Mouse (Mus musculus) right cerebral cortex, postnatal 25 days (tissue): ENCODE measurements at regions not wholly inside any gene's neighbourhood (a gene's known extent, or its start where the extent isn't known, plus 50 kb on each side); places are given as distances from the start of the nearest gene placed in this dataset.
A peak's percentile ranks its signal among the peaks of the same experiment; 100 is the strongest.

ENCODE experiments used
- DNase-seq: peaks from one replicate; pipeline ENCODE4 v3.0.0; 2022

- DNase-seq, result peak; percentile 15
Measured at GRCm38 (mm10) chrX:158544021-158544420, 500.9 kb upstream of the Cnksr2 start.

- DNase-seq, result no peak
Measured at GRCm38 (mm10) chrX:158577856-158578255, 534.8 kb upstream of the Cnksr2 start.

GRCm38 (mm10) chrX:158613136-158613535 lies 570.0 kb upstream of the Cnksr2 start:
- no peak for DNase-seq

- no peak for DNase-seq
Measured at GRCm38 (mm10) chrX:158613607-158614006, 570.5 kb upstream of the Cnksr2 start.

GRCm38 (mm10) chrX:158614029-158614428 lies 570.9 kb upstream of the Cnksr2 start:
- DNase-seq, result peak; percentile 23

GRCm38 (mm10) chrX:158614452-158614851 lies 571.4 kb upstream of the Cnksr2 start:
- DNase-seq, result no peak

- no peak for DNase-seq
Measured at GRCm38 (mm10) chrX:158615096-158615495, 572.0 kb upstream of the Cnksr2 start.

GRCm38 (mm10) chrX:158627390-158627789 lies 582.7 kb upstream of the Rps6ka3 start:
- DNase-seq, result no peak

GRCm38 (mm10) chrX:158632406-158632805 lies 577.7 kb upstream of the Rps6ka3 start:
- no peak for DNase-seq

GRCm38 (mm10) chrX:158652226-158652625 lies 557.9 kb upstream of the Rps6ka3 start:
- no peak for DNase-seq

- DNase-seq, result no peak
Measured at GRCm38 (mm10) chrX:158656188-158656587, 553.9 kb upstream of the Rps6ka3 start.

- DNase-seq, result no peak
Measured at GRCm38 (mm10) chrX:158694191-158694590, 515.9 kb upstream of the Rps6ka3 start.

GRCm38 (mm10) chrX:158703411-158703810 lies 506.7 kb upstream of the Rps6ka3 start:
- DNase-seq, result no peak

- DNase-seq, result no peak
Measured at GRCm38 (mm10) chrX:158709811-158710210, 500.3 kb upstream of the Rps6ka3 start.

- DNase-seq, result peak; percentile 9
Measured at GRCm38 (mm10) chrX:158744738-158745137, 465.4 kb upstream of the Rps6ka3 start.

- no peak for DNase-seq
Measured at GRCm38 (mm10) chrX:158745766-158746541, 464.2 kb upstream of the Rps6ka3 start.
